Mouse (Mus musculus) stomach, embryonic 16.5 days (tissue): Measurements from ENCODE around the gene Vps41. TPM values are rescaled to one million over a fixed set of nuclear protein-coding genes. Genes with fewer than 3 reads are reported as not detected.

Experiments
- ATAC-seq: fragments of 200-750 bp; cut with Nextera tagmentation; 2 replicates; pipeline ENCODE4 v1.8.0; 2017; ENCODE audit warnings: moderate number of reproducible peaks, moderate TSS enrichment; ENCODE audit not compliant: insufficient read depth, low FRiP score
- H3K27ac ChIP-seq: fragments of 300-500 bp; sonication (generic); 2 replicates; pipeline ENCODE4 v1.5.1; 2014; ENCODE audit warnings: low read length
- H3K27me3 ChIP-seq: fragments of 300-500 bp; sonication (generic); 2 replicates; pipeline ENCODE4 v1.6.1; 2014; ENCODE audit warnings: low read length, control low read depth, mixed read lengths; ENCODE audit not compliant: control insufficient read depth, insufficient read depth
- H3K36me3 ChIP-seq: fragments of 300-500 bp; sonication (generic); 2 replicates; pipeline ENCODE4 v1.6.1; 2014; ENCODE audit warnings: low read length; ENCODE audit not compliant: control insufficient read depth, insufficient read depth
- H3K4me1 ChIP-seq: fragments of 300-500 bp; sonication (generic); 2 replicates; pipeline ENCODE4 v1.6.1; 2014; ENCODE audit warnings: low read length, control low read depth, mixed read lengths; ENCODE audit not compliant: control insufficient read depth, insufficient read depth
- H3K4me2 ChIP-seq: fragments of 300-500 bp; sonication (generic); 2 replicates; pipeline ENCODE4 v1.6.1; 2014; ENCODE audit warnings: low read depth, low read length, mixed read lengths
- H3K4me3 ChIP-seq: fragments of 300-500 bp; sonication (generic); replicated peaks from 2 replicates; pipeline ENCODE4 v1.5.1; 2014; ENCODE audit warnings: mild to moderate bottlenecking, low read length
- H3K9ac ChIP-seq: fragments of 300-500 bp; sonication (generic); 2 replicates; pipeline ENCODE4 v1.6.1; 2014; ENCODE audit warnings: low read length
- H3K9me3 ChIP-seq: fragments of 300-500 bp; sonication (generic); replicated peaks from 2 replicates; pipeline ENCODE4 v1.6.1; 2016; ENCODE audit warnings: low read length, control low read depth; ENCODE audit not compliant: control insufficient read depth
- WGBS: fragments of 180-500 bp; shearing (Covaris S2); extraction: QIAGEN DNeasy Blood & Tissue Kit; methylation state at CpG from one replicate; pipeline ENCODE4 v1.1.7; 2014; 5-methylcytosine and 5-hydroxymethylcytosine counted together
- polyA plus RNA-seq: library from polyadenylated mRNA; unstranded; fragments of >200 nt; fragmentation: Nextera tagmentation; extraction: Ambion mirVana; gene quantifications from 2 replicates; pipeline ENCODE4 v1.2.1, GENCODE M21; 2015

Vps41 gene
- polyA plus RNA-seq, 1 experiment from 2014 or later = 62.5 TPM

GRCm38 (mm10) chr13:18809978-18810675 lies 93.0 kb downstream of the Vps41 start:
- no peak overlapping the region for H3K4me3 ChIP-seq
- no peak overlapping the region for H3K4me2 ChIP-seq
- H3K36me3 ChIP-seq = no peaks in the 10 kb centered on the region
- no peaks in the 10 kb centered on the region for H3K4me1 ChIP-seq
- H3K27me3 ChIP-seq = no peaks in the 10 kb centered on the region
- ATAC-seq = no peak
- no peak overlapping the region for H3K27ac ChIP-seq
- WGBS = 19% methylated on average over 11 of the region's 11 CpGs
- H3K9me3 ChIP-seq = no peaks in the 10 kb centered on the region
- H3K9ac ChIP-seq = no peak overlapping the region

GRCm38 (mm10) chr13:18824420-18825123 lies 107.5 kb downstream of the Vps41 start:
- H3K27ac ChIP-seq = no peak overlapping the region
- no peaks in the 10 kb centered on the region for H3K4me1 ChIP-seq
- no peaks in the 10 kb centered on the region for H3K9me3 ChIP-seq
- H3K4me2 ChIP-seq = no peak overlapping the region
- H3K9ac ChIP-seq = no peak overlapping the region
- ATAC-seq = no peak
- no peak overlapping the region for H3K4me3 ChIP-seq
- no peaks in the 10 kb centered on the region for H3K27me3 ChIP-seq
- no peaks in the 10 kb centered on the region for H3K36me3 ChIP-seq
- 64% methylated on average over 10 of the region's 10 CpGs for WGBS

- ATAC-seq = no peak
- no peaks in the 10 kb centered on the region for H3K36me3 ChIP-seq
- H3K27me3 ChIP-seq = no peaks in the 10 kb centered on the region
- H3K4me3 ChIP-seq = no peak overlapping the region
- H3K9me3 ChIP-seq = no peaks in the 10 kb centered on the region
- H3K9ac ChIP-seq = no peak overlapping the region
- no peaks in the 10 kb centered on the region for H3K4me1 ChIP-seq
- WGBS = 79% methylated on average over 10 of the region's 10 CpGs
- H3K27ac ChIP-seq = no peak overlapping the region
- no peak overlapping the region for H3K4me2 ChIP-seq
Observed at GRCm38 (mm10) chr13:18827029-18827428, 109.9 kb downstream of the Vps41 start.

- no peak for ATAC-seq
- no peaks in the 10 kb centered on the region for H3K27me3 ChIP-seq
- no peak overlapping the region for H3K4me2 ChIP-seq
- no peaks in the 10 kb centered on the region for H3K36me3 ChIP-seq
- H3K9me3 ChIP-seq = no peaks in the 10 kb centered on the region
- H3K4me1 ChIP-seq = no peaks in the 10 kb centered on the region
- H3K4me3 ChIP-seq = no peak overlapping the region
- no peak overlapping the region for H3K9ac ChIP-seq
- WGBS = 76% methylated on average over 3 of the region's 3 CpGs
- H3K27ac ChIP-seq = no peak overlapping the region
Observed at GRCm38 (mm10) chr13:18830486-18830885, 113.4 kb downstream of the Vps41 start.

GRCm38 (mm10) chr13:18839231-18839630 lies 122.1 kb downstream of the Vps41 start:
- no peak for ATAC-seq
- H3K27me3 ChIP-seq = no peaks in the 10 kb centered on the region
- no peak overlapping the region for H3K4me2 ChIP-seq
- WGBS = 85% methylated on average over 4 of the region's 4 CpGs
- no peaks in the 10 kb centered on the region for H3K4me1 ChIP-seq
- H3K9me3 ChIP-seq = no peaks in the 10 kb centered on the region
- no peak overlapping the region for H3K9ac ChIP-seq
- H3K27ac ChIP-seq = no peak overlapping the region
- H3K36me3 ChIP-seq = no peaks in the 10 kb centered on the region
- H3K4me3 ChIP-seq = no peak overlapping the region

- H3K4me2 ChIP-seq = no peak overlapping the region
- no peak for ATAC-seq
- H3K4me3 ChIP-seq = no peak overlapping the region
- no peaks in the 10 kb centered on the region for H3K9me3 ChIP-seq
- WGBS = 71% methylated on average over 4 of the region's 4 CpGs
- H3K4me1 ChIP-seq = no peaks in the 10 kb centered on the region
- H3K36me3 ChIP-seq = no peaks in the 10 kb centered on the region
- no peak overlapping the region for H3K9ac ChIP-seq
- H3K27ac ChIP-seq = no peak overlapping the region
- no peaks in the 10 kb centered on the region for H3K27me3 ChIP-seq
Observed at GRCm38 (mm10) chr13:18840366-18840765, 123.3 kb downstream of the Vps41 start.

GRCm38 (mm10) chr13:18841019-18841418 lies 123.9 kb downstream of the Vps41 start:
- ATAC-seq = no peak
- Histone ChIP-seq H3K9ac (no peak overlapping the region), H3K4me1 (no peaks in the 10 kb centered on the region), H3K27me3 (no peaks in the 10 kb centered on the region), H3K9me3 (no peaks in the 10 kb centered on the region), H3K4me2 (no peak overlapping the region), H3K4me3 (no peak overlapping the region), H3K36me3 (no peaks in the 10 kb centered on the region; the same call in 1 of the 2 replicates), H3K27ac (no peak overlapping the region)
- 79% methylated on average over 2 of the region's 2 CpGs for WGBS

GRCm38 (mm10) chr13:18841752-18842282 lies 124.7 kb downstream of the Vps41 start:
- no peaks in the 10 kb centered on the region; the same call in 1 of the 2 replicates for H3K36me3 ChIP-seq
- no peak overlapping the region for H3K4me3 ChIP-seq
- WGBS = 90% methylated on average over 6 of the region's 6 CpGs
- H3K9me3 ChIP-seq = no peaks in the 10 kb centered on the region
- H3K27ac ChIP-seq = no peak overlapping the region
- no peaks in the 10 kb centered on the region for H3K4me1 ChIP-seq
- no peak for ATAC-seq
- no peak overlapping the region for H3K4me2 ChIP-seq
- H3K27me3 ChIP-seq = no peaks in the 10 kb centered on the region
- no peak overlapping the region for H3K9ac ChIP-seq

GRCm38 (mm10) chr13:18842556-18842955 lies 125.5 kb downstream of the Vps41 start:
- Histone ChIP-seq H3K4me1 (no peaks in the 10 kb centered on the region), H3K27ac (no peak overlapping the region), H3K9me3 (no peaks in the 10 kb centered on the region), H3K9ac (no peak overlapping the region), H3K36me3 (no peaks in the 10 kb centered on the region; the same call in 1 of the 2 replicates), H3K4me3 (no peak overlapping the region), H3K27me3 (no peaks in the 10 kb centered on the region), H3K4me2 (no peak overlapping the region)
- no peak for ATAC-seq
- 81% methylated on average over 4 of the region's 4 CpGs for WGBS
